Mouse (Mus musculus) heart, postnatal 36 days (tissue): ENCODE results near the gene Zfand6. TPM values are rescaled to one million over a fixed set of nuclear protein-coding genes. Genes with fewer than 3 reads are reported as not detected.

Experiments used
- DNase-seq, 2 experiments: peaks; one replicate each; pipeline ENCODE4 v3.0.0; 2021 to 2022
- intact Hi-C: fragments of 180-260 bp; cut with DNase I; formaldehyde crosslinking; loops from one replicate; pipeline ENCODE4 v1.15.1; 2025
- total RNA-seq, 2 experiments: library from RNA; stranded (reverse); gene quantifications; 2 replicates each; pipeline ENCODE4 v1.2.3; 2021

Gene Zfand6
- total RNA-seq, 2 experiments from 2014 or later, result 82.9 to 91.1 TPM

- DNase-seq, result no peak
- intact Hi-C loops, result no loop called here
Measured at GRCm38 (mm10) chr7:84596633-84597032, 93.1 kb downstream of the Zfand6 start.

GRCm38 (mm10) chr7:84596002-84596401 lies 93.8 kb downstream of the Zfand6 start:
- intact Hi-C loops, result no loop called here
- no peak for DNase-seq

DNA sequence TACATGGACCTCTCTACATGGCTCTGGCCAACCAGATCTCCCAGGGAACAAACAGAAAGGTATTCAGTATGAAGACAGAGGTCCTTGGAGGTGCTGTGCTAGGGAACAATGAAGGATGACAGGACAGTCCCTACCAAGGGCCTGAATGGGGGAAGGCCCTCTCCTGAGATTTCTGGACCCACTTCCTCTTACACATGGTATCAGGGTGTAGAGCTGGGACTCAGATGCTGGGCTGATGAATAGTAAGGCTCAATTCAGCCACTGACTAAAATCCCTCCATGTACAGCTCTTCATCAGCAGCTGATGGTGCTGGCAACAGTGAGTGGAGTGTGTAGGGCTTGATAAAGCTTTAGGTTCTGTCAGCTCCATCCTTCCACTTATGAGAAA lies 94.8 kb downstream of the Zfand6 start:
- intact Hi-C loops, result loop anchor here (1.0 to 2.0 kb wide), 2 partner anchors 148 to 184 kb away; no protein-coding TSS in a partner anchor
- DNase-seq, result no peak

DNA sequence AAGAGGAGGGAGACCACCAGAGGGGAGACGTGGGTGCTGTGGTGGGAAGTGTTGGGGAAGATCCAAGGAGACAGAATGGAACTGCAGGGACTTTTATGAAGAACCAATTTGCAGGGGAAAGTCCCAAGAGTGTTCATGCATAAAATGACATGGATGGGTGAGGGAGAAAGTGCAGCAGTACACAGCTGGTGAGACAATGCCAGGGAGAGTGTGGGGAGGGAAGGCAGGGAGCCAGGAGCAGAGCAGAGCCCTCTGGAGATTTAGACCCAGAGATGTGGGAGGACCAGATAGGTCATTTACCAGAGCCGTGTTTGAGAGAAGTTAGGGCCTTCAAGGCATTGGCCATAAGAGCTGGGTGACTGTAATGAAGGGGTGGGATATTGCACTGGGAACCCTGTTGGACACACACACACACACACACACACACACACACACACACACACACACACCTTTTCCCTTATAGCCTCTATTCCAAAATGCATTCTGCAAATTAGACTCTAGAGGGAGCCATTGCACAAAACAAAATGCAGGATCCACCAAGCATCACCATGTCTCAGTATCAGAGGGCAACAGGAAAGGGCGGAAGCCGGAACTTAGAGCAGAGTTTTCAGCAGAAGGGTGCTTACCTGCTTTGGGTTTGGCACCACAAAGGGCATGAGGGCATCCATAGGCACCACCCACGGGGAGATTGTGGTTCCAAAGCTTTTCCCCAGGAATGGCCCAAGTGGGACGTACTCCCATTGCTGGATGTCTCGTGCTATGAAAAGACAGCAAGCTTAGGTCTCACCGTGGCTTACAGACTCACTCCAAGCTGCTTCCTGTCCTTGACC lies 95.5 kb downstream of the Zfand6 start:
- intact Hi-C loops, result loop anchor here (1.0 to 2.0 kb wide), 2 partner anchors 148 to 185 kb away; no protein-coding TSS in a partner anchor
- DNase-seq, result peak; percentile 12 to 25

DNA sequence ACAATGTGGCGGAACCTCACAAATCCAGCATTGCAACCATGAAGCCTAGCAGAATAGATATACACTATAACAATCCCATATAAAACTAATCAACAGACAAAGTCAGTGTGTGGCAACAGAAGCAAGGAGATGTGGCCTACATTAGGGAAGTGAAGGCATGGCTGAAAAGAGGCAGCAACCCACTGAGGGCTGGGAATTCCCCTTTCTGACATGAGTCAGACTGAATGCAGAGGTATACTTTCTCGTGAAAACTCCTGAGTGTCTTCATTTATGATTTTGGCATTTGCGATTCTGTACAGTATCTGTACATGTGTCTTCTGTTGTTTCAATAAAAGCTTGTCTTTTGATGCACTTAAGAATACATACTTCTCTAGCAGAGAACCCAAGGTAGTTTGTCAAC lies 98.4 kb downstream of the Zfand6 start:
- intact Hi-C loops, result no loop called here
- no peak for DNase-seq

GRCm38 (mm10) chr7:84590622-84591021 lies 99.1 kb downstream of the Zfand6 start:
- intact Hi-C loops, result no loop called here
- DNase-seq, result no peak

DNA sequence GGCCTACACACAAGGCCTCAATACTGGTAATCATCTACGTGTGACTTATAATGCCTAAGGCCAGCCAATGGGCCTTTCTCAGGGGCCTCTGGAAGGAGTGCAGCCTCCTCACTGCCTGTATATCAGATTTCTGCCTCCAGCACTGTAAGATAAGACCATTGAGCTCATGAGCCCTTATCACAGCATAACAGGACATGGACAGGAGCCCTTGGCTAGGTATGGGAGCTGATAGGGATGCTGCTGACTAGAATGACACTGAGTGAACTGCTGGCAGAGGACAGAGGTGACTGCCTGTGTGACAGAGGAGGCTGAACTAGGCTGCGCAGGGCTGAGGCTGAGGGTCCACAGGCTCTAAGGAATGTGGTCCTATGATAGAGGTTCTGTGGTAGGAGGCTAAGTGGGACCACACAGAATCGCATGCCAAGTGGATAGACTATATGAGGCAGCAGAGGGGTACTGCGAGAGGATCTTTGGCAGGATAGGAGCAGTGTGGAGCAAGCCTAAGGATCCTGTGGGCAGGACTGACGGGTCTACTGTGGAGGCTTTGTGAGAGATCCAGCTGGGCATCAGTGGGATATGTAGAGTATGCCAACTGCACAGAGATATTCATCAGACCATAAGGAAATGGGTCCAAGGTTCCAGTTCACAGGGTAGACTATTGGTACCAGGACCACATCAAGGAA lies 102.5 kb downstream of the Zfand6 start:
- intact Hi-C loops, result no loop called here

GRCm38 (mm10) chr7:84586360-84587100 lies 103.2 kb downstream of the Zfand6 start:
- intact Hi-C loops, result no loop called here
- DNase-seq, result no peak

More for the DNA sequence above, 102.5 kb downstream of the Zfand6 start:
- DNase-seq, result no peak

DNA sequence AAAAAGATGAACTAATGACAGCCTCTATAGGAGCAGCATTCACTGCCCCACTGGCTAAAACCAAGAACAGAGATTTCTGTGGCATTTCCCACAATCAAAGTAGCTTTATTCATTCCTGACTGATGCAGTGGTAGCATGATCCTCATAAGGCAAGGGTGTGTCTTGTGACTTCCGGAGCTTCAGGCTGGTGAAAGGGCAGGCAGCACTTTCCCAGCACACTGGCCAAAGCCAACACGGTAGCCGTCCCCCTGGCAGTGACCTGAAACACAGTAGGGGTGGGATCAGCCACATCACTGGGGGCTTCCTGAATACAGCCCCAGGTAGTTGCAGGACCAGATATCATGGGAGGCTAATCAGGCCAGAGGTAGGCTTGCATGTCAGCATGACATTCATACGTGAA lies 104.7 kb downstream of the Zfand6 start:
- DNase-seq, result no peak
- intact Hi-C loops, result no loop called here

DNA sequence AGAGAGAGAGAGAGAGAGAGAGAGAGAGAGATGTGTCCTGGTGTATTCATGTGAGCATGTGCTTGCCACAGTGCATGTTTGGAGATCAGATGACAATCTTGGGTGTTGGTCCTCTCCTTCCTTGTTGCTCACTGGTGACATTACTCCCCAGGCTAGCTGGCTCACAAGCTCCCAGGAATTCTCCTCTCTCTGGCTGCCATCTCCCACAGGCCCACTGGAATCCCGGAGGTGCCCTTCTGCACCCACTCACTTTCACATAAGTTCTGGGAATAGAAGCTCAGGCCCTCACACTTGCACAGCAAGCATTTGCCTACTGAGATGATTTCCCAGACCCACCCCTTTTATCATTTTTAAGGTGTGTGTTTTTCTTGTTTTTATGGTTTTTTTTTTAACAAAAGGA lies 110.0 kb downstream of the Zfand6 start:
- intact Hi-C loops, result no loop called here

DNA sequence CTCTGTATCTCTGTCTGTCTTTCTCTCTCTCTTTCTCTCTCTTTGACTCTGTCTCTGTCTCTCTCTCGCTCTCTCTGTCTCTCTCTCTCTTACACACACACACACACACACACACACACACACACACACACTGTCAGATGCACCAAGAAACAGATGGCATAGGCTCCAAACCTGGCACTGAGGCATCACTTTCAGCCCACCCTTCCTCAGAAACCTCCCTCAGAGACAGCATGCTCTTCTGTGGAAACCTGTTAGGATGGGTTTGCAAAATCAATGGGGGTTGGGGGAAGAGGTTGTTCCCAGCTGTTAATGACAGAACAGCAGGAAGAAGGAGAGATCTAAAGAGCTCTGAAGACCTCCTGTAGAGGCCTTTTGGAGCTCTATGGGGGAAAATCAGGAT lies 110.9 kb downstream of the Zfand6 start:
- intact Hi-C loops, result no loop called here

More for the DNA sequence above, 110.0 kb downstream of the Zfand6 start:
- no peak for DNase-seq

GRCm38 (mm10) chr7:84577034-84577433 lies 112.7 kb downstream of the Zfand6 start:
- intact Hi-C loops, result no loop called here

More for the DNA sequence above, 110.9 kb downstream of the Zfand6 start:
- DNase-seq, result no peak

DNA sequence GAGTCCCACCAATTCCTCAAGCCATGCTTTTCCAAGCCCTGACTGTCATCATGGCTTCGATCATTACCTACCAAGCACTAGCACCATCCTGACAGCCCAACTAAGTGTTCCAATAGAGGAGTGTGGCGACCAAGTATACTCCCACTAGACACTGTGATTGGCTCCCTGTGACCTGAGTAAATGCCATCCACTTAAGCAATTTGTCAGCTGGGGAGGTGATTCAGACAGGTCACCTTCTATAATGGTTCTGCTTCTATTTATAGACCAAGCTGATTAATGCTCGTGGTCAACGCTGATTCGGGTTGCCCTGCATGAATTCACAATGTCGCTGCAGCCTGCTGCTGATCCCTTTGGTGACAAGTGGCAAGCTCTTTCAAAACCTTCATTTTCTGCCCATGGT lies 123.6 kb downstream of the Zfand6 start:
- intact Hi-C loops, result no loop called here
- no peak for DNase-seq

More at GRCm38 (mm10) chr7:84577034-84577433, 112.7 kb downstream of the Zfand6 start:
- no peak for DNase-seq

- intact Hi-C loops, result no loop called here
- no peak for DNase-seq
Measured at GRCm38 (mm10) chr7:84564236-84564635, 125.5 kb downstream of the Zfand6 start.

Other genes starting within 250 kb of the Zfand6 start
- under 1 TPM; 0.11 to 0.16 TPM for gene Gm2115, start 161.0 kb downstream of the Zfand6 start, total RNA-seq
- gene Fah, start 83.2 kb downstream of the Zfand6 start, total RNA-seq, result 10 to 100 TPM; 19.8 to 22.6 TPM
- gene Olfr291, start 163.6 kb upstream of the Zfand6 start, total RNA-seq, result not detected